Comparison of ENCODE assay signal across 9 mouse cellular contexts in the genomic region with DNA sequence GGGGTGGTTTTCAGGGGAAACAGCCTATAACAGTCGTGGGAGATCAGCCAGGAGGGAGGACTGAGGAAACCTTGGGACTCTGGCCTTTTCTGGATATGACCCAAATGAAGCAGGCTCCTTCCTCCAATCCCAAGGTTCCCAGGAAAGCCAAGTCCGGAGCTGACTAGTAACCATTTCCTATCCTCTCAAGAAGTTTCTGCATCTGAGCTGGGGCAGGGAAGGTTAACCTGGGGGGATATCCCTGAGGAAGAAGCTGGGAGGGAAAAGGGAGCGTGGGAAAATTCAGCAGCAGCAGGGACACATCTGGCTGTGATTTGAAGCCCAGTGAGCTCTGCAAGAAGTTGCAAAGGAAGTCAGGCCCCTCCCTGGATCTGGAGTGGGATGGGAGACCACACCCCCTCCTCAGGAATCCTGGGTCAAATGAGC. TPM values are rescaled to one million over a fixed set of nuclear protein-coding genes. Genes with fewer than 3 reads are reported as not detected.
DNase-seq lines count a peak whose midpoint lies in the region; ATAC-seq and TF ChIP-seq lines count a peak whose summit lies in the region.
"Had no signal": no experiment of that assay in that cellular context is flagged by ENCODE, and none has a peak within 500 bp of the region (broad histone marks: within the 10 kb centered on the region; RNA-seq: fewer than 3 reads in every experiment).

No protein-coding gene starts in this region.

- DNase-seq in heart, adult 2 months: peak; percentile 46 to 60
- DNase-seq in heart, postnatal 25 days (ENCODE audit: low spot score): no peak
- peak; percentile 89 for DNase-seq in 3T3-L1 (ENCODE audit: low read depth, low spot score)
- peak; percentile 72 for DNase-seq in kidney, adult 11 months
- no peak for DNase-seq in urinary bladder, postnatal 10 days (ENCODE audit: low spot score)
- DNase-seq in layer of hippocampus, adult 11-12 months (ENCODE audit: low spot score): no peak

- ATAC-seq in megakaryocyte, adult 5-6 weeks (ENCODE audit: poor library complexity, severe bottlenecking): no peak

- TF ChIP-seq CTCF in heart, adult 2 months (IDR thresholded peaks at IDR 0.05): no peak

- H3K9ac ChIP-seq in heart, adult 2 months (ENCODE audit: low read depth, low read length): peak overlapping the region; percentile 31; the same call in 1 of the 2 replicates

- no peak for TF ChIP-seq POLR2A in heart, adult 2 months (IDR thresholded peaks at IDR 0.05; ENCODE audit: insufficient read depth, low read depth, low read length)

- H3K36me3 ChIP-seq in heart, adult 2 months (ENCODE audit: control insufficient read depth, insufficient read depth, low read length): no peaks in the 10 kb centered on the region

- WGBS in heart, adult 2 months: 25% methylated on average over 3 of the region's 3 CpGs

- intact Hi-C loops in heart, adult 2 months (cut with DNase I): no loop called here
- intact Hi-C loops in heart, postnatal 25 days (cut with DNase I): no loop called here

- peak; percentile 31; the same call in 1 of the 2 replicates for TF ChIP-seq EP300 in heart, adult 2 months (IDR thresholded peaks at IDR 0.05; ENCODE audit: insufficient read depth, low read depth, low read length)

- H3K27me3 ChIP-seq in heart, adult 2 months (ENCODE audit: control insufficient read depth, insufficient read depth, low read length): no peaks in the 10 kb centered on the region
- H3K27me3 ChIP-seq: neural tube, embryonic 13.5 days had no signal

- H3K4me1 ChIP-seq in heart, adult 2 months (ENCODE audit: control insufficient read depth, insufficient read depth, low read length): peaks cover 13% of the 10 kb centered on the region
- peaks cover 11% of the 10 kb centered on the region; the same call in 1 of the 2 replicates for H3K4me1 ChIP-seq in brown adipose tissue, adult 24 weeks (ENCODE audit: control insufficient read depth, insufficient read depth, insufficient read length, low read length)

- H3K4me3 ChIP-seq in heart, adult 2 months: no peak overlapping the region
- no peak overlapping the region for H3K4me3 ChIP-seq in brown adipose tissue, adult 24 weeks (ENCODE audit: insufficient read depth, low read depth, low read length)
- H3K4me3 ChIP-seq: neural tube, embryonic 13.5 days had no signal

- H3K27ac ChIP-seq in heart, adult 2 months: peak overlapping the region; percentile 98
- peak overlapping the region; percentile 47 for H3K27ac ChIP-seq in brown adipose tissue, adult 24 weeks (replicated peaks; ENCODE audit: low read depth, low read length)

- no peaks in the 10 kb centered on the region for H3K79me2 ChIP-seq in heart, adult 2 months (replicated peaks; ENCODE audit: control insufficient read depth, insufficient read depth, low read length)

RNA-seq across cellular contexts. Expression of a gene that starts 1.9 kb away (rescaled TPM):
- total RNA-seq in heart, adult 2 months (2021): 1 to 10 TPM; 5.2 to 5.9 TPM
- 19.4 and 24.9 TPM in 2 replicates for polyA plus RNA-seq in heart, adult 2 months (2012; rRNA removed)
- total RNA-seq in heart, postnatal 25 days (2021): 1 to 10 TPM; 5.0 to 7.9 TPM
- polyA plus RNA-seq in brown adipose tissue, adult 24 weeks (2012; ENCODE audit: insufficient read depth, insufficient read length, missing spikeins): 10.9 and 11.5 TPM in 2 replicates
- 3.4 and 6.0 TPM in 2 replicates for total RNA-seq in megakaryocyte, adult 5-6 weeks (2015)
- total RNA-seq in megakaryocyte, adult 5-6 weeks (2017): 0.94 and 3.6 TPM in 2 replicates

RNA-seq across cellular contexts. Expression of a gene that starts 3.1 kb away (rescaled TPM):
- total RNA-seq in heart, adult 2 months (2021): 100 to 1,000 TPM; 181 to 201 TPM
- polyA plus RNA-seq in heart, adult 2 months (2012; rRNA removed): 229 and 234 TPM in 2 replicates
- total RNA-seq in heart, postnatal 25 days (2021): 100 to 1,000 TPM; 183 to 185 TPM
- polyA plus RNA-seq in brown adipose tissue, adult 24 weeks (2012; ENCODE audit: insufficient read depth, insufficient read length, missing spikeins): 297 and 417 TPM in 2 replicates
- total RNA-seq in megakaryocyte, adult 5-6 weeks (2015): 190 and 212 TPM in 2 replicates
- 135 and 165 TPM in 2 replicates for total RNA-seq in megakaryocyte, adult 5-6 weeks (2017)

RNA-seq across cellular contexts. Expression of a gene that starts 12.9 kb away (rescaled TPM):
- 100 to 1,000 TPM; 140 to 155 TPM for total RNA-seq in heart, adult 2 months (2021)
- polyA plus RNA-seq in heart, adult 2 months (2012; rRNA removed): 151 and 206 TPM in 2 replicates
- 100 to 1,000 TPM; 165 to 176 TPM for total RNA-seq in heart, postnatal 25 days (2021)
- 23.2 and 28.5 TPM in 2 replicates for polyA plus RNA-seq in brown adipose tissue, adult 24 weeks (2012; ENCODE audit: insufficient read depth, insufficient read length, missing spikeins)
- total RNA-seq in megakaryocyte, adult 5-6 weeks (2015): not detected in 2 replicates
- not detected in 2 replicates for total RNA-seq in megakaryocyte, adult 5-6 weeks (2017)

RNA-seq across cellular contexts. Expression of a gene that starts 20.0 kb away (rescaled TPM):
- 100 to 1,000 TPM; 132 to 156 TPM for total RNA-seq in heart, adult 2 months (2021)
- polyA plus RNA-seq in heart, adult 2 months (2012; rRNA removed): 83.2 and 101 TPM in 2 replicates
- 100 to 1,000 TPM; 110 to 123 TPM for total RNA-seq in heart, postnatal 25 days (2021)
- 59.5 and 73.6 TPM in 2 replicates for polyA plus RNA-seq in brown adipose tissue, adult 24 weeks (2012; ENCODE audit: insufficient read depth, insufficient read length, missing spikeins)
- 60.5 and 76.0 TPM in 2 replicates for total RNA-seq in megakaryocyte, adult 5-6 weeks (2015)
- total RNA-seq in megakaryocyte, adult 5-6 weeks (2017): 46.8 and 47.1 TPM in 2 replicates

RNA-seq across cellular contexts. Expression of a gene that starts 29.2 kb away (rescaled TPM):
- total RNA-seq in heart, adult 2 months (2021): 1 to 10 TPM; 2.0 to 2.5 TPM
- 0.78 and 1.1 TPM in 2 replicates for polyA plus RNA-seq in heart, adult 2 months (2012; rRNA removed)
- 1 to 10 TPM; 2.3 to 2.6 TPM for total RNA-seq in heart, postnatal 25 days (2021)
- polyA plus RNA-seq in brown adipose tissue, adult 24 weeks (2012; ENCODE audit: insufficient read depth, insufficient read length, missing spikeins): 1.0 and 1.3 TPM in 2 replicates
- total RNA-seq in megakaryocyte, adult 5-6 weeks (2015): 0.07 and 0.18 TPM in 2 replicates
- total RNA-seq in megakaryocyte, adult 5-6 weeks (2017): 0.18 and 0.28 TPM in 2 replicates

Comparison
In these comparisons a context has a peak if more than half of its experiments do, and no peak if none do; other contexts are left out.
1. DNase-seq: peak in heart, adult 2 months (2 of 2), 3T3-L1 (single experiment) and kidney, adult 11 months (single experiment); none in heart, postnatal 25 days (single experiment), urinary bladder, postnatal 10 days (single experiment) and layer of hippocampus, adult 11-12 months (single experiment).
2. RNA of a gene that starts 12.9 kb away (total RNA-seq): 165 to 176 TPM in heart, postnatal 25 days and 140 to 155 TPM in heart, adult 2 months; not detected in megakaryocyte, adult 5-6 weeks; every median in the first group is over 100 times any median in the second.